ENCODE assay signal across 8 mouse cellular contexts in the genomic region with DNA sequence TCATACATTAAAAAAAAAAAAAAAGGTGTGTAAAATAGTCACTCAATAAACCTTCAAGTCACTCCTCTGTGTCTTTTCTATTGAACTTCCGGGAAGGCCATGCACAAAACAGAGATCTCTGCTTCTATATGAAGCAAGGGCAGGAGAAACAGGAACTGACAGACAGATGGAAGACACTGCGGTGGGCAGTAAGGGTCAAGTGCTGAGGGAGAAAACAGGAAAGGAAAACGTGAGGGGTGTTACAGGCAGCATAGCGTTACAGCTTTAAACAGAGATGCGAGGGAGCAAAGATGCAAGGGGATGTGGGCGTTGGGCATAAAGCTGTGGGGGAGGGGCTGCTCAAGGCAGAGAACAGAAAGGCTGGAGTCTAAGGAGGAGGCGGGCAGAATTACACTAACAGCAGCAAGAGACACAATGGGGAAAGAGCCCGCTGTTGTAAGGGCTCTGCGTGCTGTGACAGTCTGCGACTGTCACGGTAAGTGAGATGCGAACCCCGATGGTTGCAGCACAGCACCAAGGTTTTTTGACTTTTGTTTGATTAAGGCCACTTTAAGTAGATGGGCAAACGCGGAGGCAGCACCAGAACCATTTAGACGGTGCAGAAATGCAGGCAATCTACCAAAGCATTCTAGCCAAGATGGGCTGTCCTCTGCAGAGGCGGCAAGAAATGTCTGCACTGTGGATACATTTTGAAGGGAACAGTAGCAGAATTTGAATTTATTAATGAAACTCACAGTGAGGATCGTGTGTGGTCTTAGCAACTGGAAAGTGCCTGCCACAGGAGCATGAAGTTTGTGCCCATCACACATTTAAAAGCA.
DNase-seq lines count a peak whose midpoint lies in the region; ATAC-seq lines count a peak whose summit lies in the region.

No protein-coding gene starts in this region.

- peaks cover 13% of the 10 kb centered on the region for H3K4me1 ChIP-seq in heart, embryonic 13.5 days
- 0 out of 2 replicates have a peak, but pooled peaks cover 11% of the 10 kb centered on the region for H3K4me1 ChIP-seq in midbrain, embryonic 15.5 days

- H3K9me3 ChIP-seq in heart, embryonic 13.5 days = no peaks in the 10 kb centered on the region
- no peaks in the 10 kb centered on the region for H3K9me3 ChIP-seq in midbrain, embryonic 15.5 days

- intact Hi-C loops in heart, postnatal 14 days (cut with DNase I) = loop anchor here (5.0 to 10.0 kb wide), 3 partner anchors 83 to 600 kb away; a partner anchor contains a TSS
- intact Hi-C loops in left cerebral cortex, postnatal 4 days (cut with DNase I) = loop anchor here (10.0 kb wide), 1 partner anchor 390 kb away; no protein-coding TSS in a partner anchor

- ATAC-seq in heart, embryonic 13.5 days (ENCODE audit: extremely low read depth, insufficient number of reproducible peaks, low FRiP score, low TSS enrichment) = no peak
- ATAC-seq in midbrain, embryonic 15.5 days (replicated peaks) = peak; percentile 79

- no peaks in the 10 kb centered on the region for H3K27me3 ChIP-seq in heart, embryonic 13.5 days (replicated peaks)
- H3K27me3 ChIP-seq in midbrain, embryonic 15.5 days (replicated peaks) = no peaks in the 10 kb centered on the region

- 22% methylated on average over 18 of the region's 18 CpGs for WGBS in heart, embryonic 13.5 days
- 8% methylated on average over 18 of the region's 18 CpGs for WGBS in midbrain, embryonic 15.5 days

- peak overlapping the region; percentile 40 for H3K4me3 ChIP-seq in heart, embryonic 13.5 days
- peak overlapping the region; percentile 35 for H3K4me3 ChIP-seq in midbrain, embryonic 15.5 days

- no peak overlapping the region for H3K27ac ChIP-seq in heart, embryonic 13.5 days (replicated peaks)
- peak overlapping the region; percentile 22; the same call in 1 of the 2 replicates for H3K27ac ChIP-seq in midbrain, embryonic 15.5 days

- no peak for DNase-seq in heart, postnatal 14 days
- DNase-seq in T-cell, adult 2 months (ENCODE audit: low spot score) = peak; percentile 67
- DNase-seq in forelimb bud, embryonic 11.5 days (ENCODE audit: low read depth, low spot score) = peak; percentile 28
- DNase-seq in left cerebral cortex, postnatal 4 days = peak; percentile 28
- DNase-seq in thymus, postnatal 0 days (ENCODE audit: low spot score) = peak; percentile 77
- DNase-seq in urinary bladder, postnatal 25 days (ENCODE audit: low spot score) = no peak

- H3K36me3 ChIP-seq in heart, embryonic 13.5 days = no peaks in the 10 kb centered on the region
- H3K36me3 ChIP-seq in midbrain, embryonic 15.5 days (replicated peaks) = no peaks in the 10 kb centered on the region

- peak overlapping the region; percentile 64 for H3K4me2 ChIP-seq in heart, embryonic 13.5 days
- peak overlapping the region; percentile 51 for H3K4me2 ChIP-seq in midbrain, embryonic 15.5 days

- H3K9ac ChIP-seq in heart, embryonic 13.5 days = peak overlapping the region; percentile 69
- H3K9ac ChIP-seq in midbrain, embryonic 15.5 days = peak overlapping the region; percentile 28; the same call in 1 of the 2 replicates

Comparison
In these comparisons a context has a peak if more than half of its experiments do, and no peak if none do; other contexts are left out.
1. DNase-seq: peak in T-cell, adult 2 months (single experiment), forelimb bud, embryonic 11.5 days (single experiment), left cerebral cortex, postnatal 4 days (single experiment) and thymus, postnatal 0 days (single experiment); none in heart, postnatal 14 days (0 of 2) and urinary bladder, postnatal 25 days (single experiment).